Mouse (Mus musculus) Patski (cell line): Measurements from ENCODE around the gene Morc4. TPM values are rescaled to one million over a fixed set of nuclear protein-coding genes. Genes with fewer than 3 reads are reported as not detected.

ENCODE experiments used
- ATAC-seq: fragments of 100-300 bp; one replicate; pipeline ENCODE4 v1.8.0; 2021
- CTCF ChIA-PET: fragments of 350-600 bp; sonication (Branson Sonifier 250); formaldehyde crosslinking; loops from one replicate; lab custom pipeline; 2022; ENCODE audit warnings: inconsistent platforms; lab: Charles Lee
- POLR2A ChIA-PET: fragments of 350-600 bp; sonication (Branson Sonifier 250); formaldehyde crosslinking; loops from one replicate; lab custom pipeline; 2022; ENCODE audit warnings: antibody characterized with exemption, inconsistent platforms; lab: Charles Lee
- DNase-seq: peaks from one replicate; pipeline ENCODE4 v3.0.0-alpha.2; 2011; ENCODE audit warnings: low read depth, low spot score
- H3K27me3 ChIP-seq: fragments of 371-371 bp; one replicate; pipeline ENCODE4 v1.5.1; 2021
- CTCF ChIP-seq: fragments of 100-300 bp; IDR thresholded peaks from one replicate; pipeline ENCODE4 v1.5.1; 2021
- in situ Hi-C: fragments of 300-500 bp; cut with MboI; formaldehyde crosslinking; loops from 3 replicates; pipeline ENCODE4 v1.11.1; 2018; ENCODE audit warnings: low pct_unique_long_range_greater_than_20kb, mixed read lengths
- polyA plus RNA-seq: library from polyadenylated mRNA; unstranded; gene quantifications from one replicate; pipeline ENCODE4 v1.2.3, GENCODE M21; 2021

Gene Morc4
- polyA plus RNA-seq, 1 experiment from 2014 or later, result 18.6 TPM

DNA sequence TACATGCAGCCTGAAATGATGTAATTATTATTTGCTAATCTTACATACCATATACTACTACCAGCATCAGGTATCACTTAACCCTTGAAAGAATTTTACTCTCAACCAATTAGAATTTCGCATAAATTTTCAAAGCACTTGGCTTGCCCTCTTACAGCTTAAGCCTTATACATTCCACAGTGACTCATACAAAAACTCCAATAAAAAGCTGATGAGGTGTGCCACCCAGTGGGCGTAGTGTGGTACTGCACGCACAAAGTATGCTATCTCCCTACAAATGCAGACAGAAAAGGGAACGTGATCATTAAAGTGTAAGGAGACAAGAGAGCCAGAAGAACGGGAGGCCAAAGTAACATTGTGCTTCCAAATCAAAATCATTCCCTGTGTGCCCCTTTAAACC, 39.0 kb downstream of the Morc4 start:
- ChIA-PET POLR2A (interaction anchor here (1.0 kb wide), 1 partner anchor 50 kb away, joined by 3 read pairs; the partner anchor contains the start of gene Ripply1), CTCF (interaction anchor here (0.9 to 2.8 kb wide), 5 partner anchors 13 to 416 kb away, joined by 3 to 21 read pairs (median 3); no protein-coding TSS in a partner anchor)
- H3K27me3 ChIP-seq, result peaks cover 10% of the 10 kb centered on the region
- no peak for ATAC-seq
- in situ Hi-C loops, result loop anchor here (5.0 to 10.0 kb wide), 3 partner anchors 65 to 458 kb away; no protein-coding TSS in a partner anchor
- peak; percentile 91 for TF ChIP-seq CTCF
- no peak for DNase-seq

GRCm38 (mm10) chrX:139828363-139829092, 42.9 kb downstream of the Morc4 start:
- ChIA-PET CTCF (interaction anchor here (1.5 kb wide), 1 partner anchor 11 kb away, joined by 5 read pairs; no protein-coding TSS in a partner anchor), POLR2A (no interaction called here)
- in situ Hi-C loops, result no loop called here
- H3K27me3 ChIP-seq, result peaks cover 10% of the 10 kb centered on the region
- TF ChIP-seq CTCF, result no peak
- DNase-seq (no peak), ATAC-seq (no peak)

DNA sequence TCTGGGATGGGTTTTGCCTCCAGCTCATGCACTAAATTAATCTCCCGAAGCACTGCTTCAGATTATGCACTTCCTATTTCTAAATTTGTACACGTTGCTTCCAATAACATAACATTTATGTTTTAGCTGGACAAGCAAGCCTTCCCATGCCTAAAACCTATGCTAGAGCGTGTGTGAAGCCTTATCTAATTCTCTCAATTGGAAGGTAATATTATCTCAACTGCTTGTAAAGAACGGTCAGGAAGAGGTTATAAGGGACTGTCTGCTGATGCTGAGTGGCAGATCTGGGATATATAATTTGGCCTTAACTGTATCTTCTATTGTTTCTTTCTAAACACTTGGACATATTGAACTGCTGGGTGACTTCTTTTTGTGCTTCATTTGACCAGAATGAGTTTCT, 44.6 kb downstream of the Morc4 start:
- DNase-seq, result no peak
- in situ Hi-C loops, result no loop called here
- CTCF ChIA-PET, result interaction anchor here (0.9 to 1.5 kb wide), 3 partner anchors 9 to 16 kb away, joined by 3 to 5 read pairs (median 3); no protein-coding TSS in a partner anchor
- POLR2A ChIA-PET, result no interaction called here
- ATAC-seq, result no peak
- peaks cover 14% of the 10 kb centered on the region for H3K27me3 ChIP-seq
- TF ChIP-seq CTCF, result no peak

DNA sequence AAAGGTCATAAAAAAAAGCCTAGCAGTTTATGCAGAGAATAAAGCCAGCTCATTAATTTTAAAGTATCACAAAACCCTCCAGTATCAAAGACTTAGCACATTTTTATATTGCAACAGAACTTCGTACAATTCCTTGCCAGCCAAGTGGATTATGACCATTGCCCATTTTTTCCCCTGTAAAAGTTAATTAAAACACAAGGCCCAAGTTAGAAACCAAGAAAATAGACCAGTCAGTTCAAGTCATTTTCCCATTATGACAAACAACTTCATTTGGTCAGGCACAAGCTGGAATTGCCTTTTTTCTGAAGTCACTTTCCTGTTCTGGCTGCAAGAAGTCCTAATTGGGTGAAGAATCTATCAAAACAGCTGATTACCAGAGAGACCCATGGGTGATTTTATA, 46.1 kb downstream of the Morc4 start:
- ATAC-seq (no peak), DNase-seq (no peak)
- H3K27me3 ChIP-seq, result peaks cover 11% of the 10 kb centered on the region
- POLR2A ChIA-PET, result no interaction called here
- in situ Hi-C loops, result no loop called here
- TF ChIP-seq CTCF, result no peak
- CTCF ChIA-PET, result interaction anchor here (1.1 to 1.2 kb wide), 2 partner anchors 14 to 50 kb away, joined by 3 to 4 read pairs; no protein-coding TSS in a partner anchor

- no peak for DNase-seq
- POLR2A ChIA-PET, result interaction anchor here (0.6 kb wide), 1 partner anchor 8 kb away, joined by 3 read pairs; no protein-coding TSS in a partner anchor
- ATAC-seq, result peak; percentile 62
- no peaks in the 10 kb centered on the region for H3K27me3 ChIP-seq
- CTCF ChIA-PET, result interaction anchor here (2.1 kb wide), 1 partner anchor 13 kb away, joined by 7 read pairs; no protein-coding TSS in a partner anchor
- in situ Hi-C loops, result no loop called here
- no peak for TF ChIP-seq CTCF
Observed at GRCm38 (mm10) chrX:139815201-139815600, 56.3 kb downstream of the Morc4 start.

- H3K27me3 ChIP-seq, result peaks cover 3% of the 10 kb centered on the region
- DNase-seq (no peak), ATAC-seq (no peak)
- in situ Hi-C loops, result loop anchor here (5.0 kb wide), 1 partner anchor 37 kb away; no protein-coding TSS in a partner anchor
- no peak for TF ChIP-seq CTCF
- ChIA-PET POLR2A (no interaction called here), CTCF (interaction anchor here (1.4 to 2.1 kb wide), 2 partner anchors 12 to 40 kb away, joined by 3 to 7 read pairs; no protein-coding TSS in a partner anchor)
Observed at GRCm38 (mm10) chrX:139814018-139814635, 57.4 kb downstream of the Morc4 start.

DNA sequence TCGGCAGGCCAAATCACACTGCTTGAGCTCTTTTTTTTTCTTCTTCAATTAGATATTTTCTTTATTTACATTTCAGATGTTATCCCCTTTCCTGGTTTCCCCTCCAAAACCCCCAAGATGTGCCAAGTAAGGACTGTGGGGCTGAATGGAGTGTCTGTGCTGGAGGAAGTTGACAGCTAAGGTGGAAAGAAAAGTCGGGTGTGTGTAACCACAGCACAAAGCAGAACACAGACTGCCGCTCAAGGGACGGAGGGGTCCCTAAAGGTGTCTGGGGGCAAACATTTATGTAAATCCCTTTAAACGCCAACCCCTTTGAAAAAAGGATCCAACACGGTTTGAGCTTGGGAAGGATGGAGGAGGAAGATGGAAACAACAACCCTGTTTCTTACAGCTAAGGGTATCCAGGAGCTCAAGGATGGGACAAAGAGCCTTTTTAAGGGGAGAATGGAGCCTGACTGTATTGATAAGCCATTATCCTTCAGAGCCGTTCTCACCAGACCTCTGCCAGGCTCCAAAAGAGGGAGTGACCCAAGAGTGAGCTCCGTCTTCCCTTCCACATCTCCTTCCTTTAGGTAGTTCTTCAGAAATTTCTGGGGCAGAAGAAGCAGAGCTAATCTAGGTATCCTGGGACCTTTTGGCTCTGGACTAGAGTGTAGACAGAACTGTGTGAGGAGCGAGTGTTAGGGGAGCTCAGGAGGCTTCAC, 58.0 kb downstream of the Morc4 start:
- ATAC-seq, result no peak
- peaks cover 3% of the 10 kb centered on the region for H3K27me3 ChIP-seq
- in situ Hi-C loops, result loop anchor here (5.0 kb wide), 1 partner anchor 36 kb away; no protein-coding TSS in a partner anchor
- no peak for TF ChIP-seq CTCF
- DNase-seq, result no peak
- POLR2A ChIA-PET, result interaction anchor here (0.5 kb wide), 1 partner anchor 32 kb away, joined by 5 read pairs; no protein-coding TSS in a partner anchor
- CTCF ChIA-PET, result interaction anchor here (1.0 to 2.1 kb wide), 5 partner anchors 11 to 39 kb away, joined by 3 to 7 read pairs (median 3); no protein-coding TSS in a partner anchor

DNA sequence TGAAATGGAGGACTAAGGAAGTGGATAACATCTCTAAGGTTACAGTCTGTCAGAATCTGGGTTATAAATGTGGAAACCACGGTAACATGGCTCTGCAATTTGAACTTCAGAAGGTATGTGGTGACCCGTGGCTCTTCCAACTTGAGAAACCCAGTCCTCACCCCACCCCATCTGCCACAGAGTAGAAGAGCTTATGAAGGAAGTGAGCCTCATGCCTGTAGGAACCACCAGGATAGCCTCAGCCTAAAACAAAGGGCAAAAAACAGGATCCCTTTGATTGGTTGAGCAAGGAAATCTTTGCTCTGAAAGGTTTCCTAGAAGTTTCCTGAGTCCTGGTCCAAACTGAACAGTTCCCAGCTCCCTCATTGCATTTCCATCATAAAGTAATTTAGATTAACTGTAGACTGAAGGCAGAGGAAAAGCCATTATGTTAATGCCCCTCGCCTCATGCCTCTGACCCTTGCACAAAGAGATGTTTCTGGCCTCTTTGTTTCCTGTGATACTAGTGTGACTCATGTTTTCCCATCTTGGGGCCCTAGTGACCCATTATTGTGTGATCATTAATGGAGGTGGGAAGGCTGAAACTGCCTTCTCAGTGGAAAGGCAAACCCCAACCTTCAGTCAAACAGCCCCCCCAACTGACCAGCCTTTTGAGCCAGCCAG, 58.7 kb downstream of the Morc4 start:
- in situ Hi-C loops, result loop anchor here (5.0 kb wide), 1 partner anchor 35 kb away; no protein-coding TSS in a partner anchor
- no peak for TF ChIP-seq CTCF
- DNase-seq, result no peak
- POLR2A ChIA-PET, result interaction anchor here (0.6 kb wide), 1 partner anchor 36 kb away, joined by 3 read pairs; no protein-coding TSS in a partner anchor
- no peak for ATAC-seq
- peaks cover 3% of the 10 kb centered on the region for H3K27me3 ChIP-seq
- CTCF ChIA-PET, result interaction anchor here (1.0 to 2.1 kb wide), 5 partner anchors 11 to 38 kb away, joined by 3 to 7 read pairs (median 3); no protein-coding TSS in a partner anchor

DNA sequence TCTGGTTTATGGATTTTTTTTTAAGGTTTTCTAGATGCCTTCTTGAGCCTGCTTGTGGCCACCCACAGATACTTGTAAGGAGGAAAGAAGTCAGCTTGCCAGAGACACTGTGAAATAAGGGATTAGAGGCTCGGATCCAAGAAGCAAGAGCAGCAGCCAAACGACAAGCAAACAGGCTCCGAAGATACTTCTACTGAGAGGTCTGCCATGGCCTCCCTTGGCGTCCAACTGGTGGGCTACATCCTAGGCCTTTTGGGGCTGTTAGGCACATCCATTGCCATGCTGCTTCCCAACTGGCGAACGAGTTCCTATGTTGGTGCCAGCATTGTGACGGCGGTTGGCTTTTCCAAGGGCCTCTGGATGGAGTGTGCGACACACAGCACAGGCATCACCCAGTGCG, 63.0 kb downstream of the Morc4 start:
- H3K27me3 ChIP-seq, result peaks cover 3% of the 10 kb centered on the region
- ATAC-seq (peak; percentile 60), DNase-seq (no peak)

More for the DNA sequence above, 63.0 kb downstream of the Morc4 start:
- TF ChIP-seq CTCF, result no peak
- ChIA-PET CTCF (interaction anchor here (1.4 kb wide), 1 partner anchor 29 kb away, joined by 3 read pairs; no protein-coding TSS in a partner anchor), POLR2A (interaction anchor here (4.3 kb wide), 1 partner anchor 32 kb away, joined by 26 read pairs; no protein-coding TSS in a partner anchor)
- in situ Hi-C loops, result no loop called here
